11 mouse cellular contexts compared by ENCODE assay signal in genomic region chr15:81062175-81062588, GRCm38 (mm10).
A peak's percentile ranks its signal among the peaks of the same experiment; 100 is the strongest.
DNase-seq lines count a peak whose midpoint lies in the region; ATAC-seq and TF ChIP-seq lines count a peak whose summit lies in the region.
"Had no signal": no experiment of that assay in that cellular context is flagged by ENCODE, and none has a peak within 500 bp of the region (broad histone marks: within the 10 kb centered on the region; RNA-seq: fewer than 3 reads in every experiment).

No protein-coding gene starts in this region.

- ATAC-seq in limb, embryonic 14.5 days (ENCODE audit: low FRiP score, low read depth): peak; percentile 90

- H3K27ac ChIP-seq in heart, embryonic 10.5 days: peak overlapping the region; percentile 49; the same call in 1 of the 2 replicates
- H3K27ac ChIP-seq in limb, embryonic 14.5 days (replicated peaks; ENCODE audit: low read depth, low read length): peak overlapping the region; percentile 78
- H3K27ac ChIP-seq: hindbrain, embryonic 15.5 days; neural tube, embryonic 13.5 days had no signal

- WGBS in heart, embryonic 10.5 days: 11% methylated on average over 8 of the region's 8 CpGs
- 4% methylated on average over 8 of the region's 8 CpGs for WGBS in limb, embryonic 14.5 days

- peaks cover 43% of the 10 kb centered on the region for H3K4me1 ChIP-seq in heart, embryonic 10.5 days
- H3K4me1 ChIP-seq in limb, embryonic 14.5 days (ENCODE audit: control insufficient read depth, insufficient read depth, low read length): peaks cover 23% of the 10 kb centered on the region

- DNase-seq in heart, embryonic 10.5 days (ENCODE audit: low spot score): no peak
- DNase-seq in heart, adult 8-10 months (ENCODE audit: low spot score): no peak
- DNase-seq in NIH3T3 (ENCODE audit: low read depth): peak; percentile 84
- DNase-seq in gastrocnemius, postnatal 36 days: peak; percentile 56
- DNase-seq in limb, embryonic 14.5 days (ENCODE audit: low spot score): peak; percentile 72
- DNase-seq in adrenal gland, adult 8-10 months: no peak
- DNase-seq in thymus, postnatal 25 days: no peak
- DNase-seq in urinary bladder, adult 18-20 months (ENCODE audit: low spot score in 2 of 2): no peak
- DNase-seq: B cell, adult 2 months had no signal

- peak overlapping the region; percentile 41 for H3K4me2 ChIP-seq in limb, embryonic 14.5 days (replicated peaks; ENCODE audit: low read depth, low read length, severe bottlenecking)
- H3K4me2 ChIP-seq: hindbrain, embryonic 15.5 days; neural tube, embryonic 13.5 days had no signal

- H3K9ac ChIP-seq in limb, embryonic 14.5 days (ENCODE audit: low read depth, low read length, severe bottlenecking): peak overlapping the region; percentile 21; the same call in 1 of the 2 replicates
- H3K9ac ChIP-seq: hindbrain, embryonic 15.5 days; neural tube, embryonic 13.5 days had no signal

- intact Hi-C loops in gastrocnemius, postnatal 36 days (cut with DNase I): no loop called here

- peak overlapping the region; percentile 29 for H3K4me3 ChIP-seq in heart, embryonic 10.5 days
- no peak overlapping the region for H3K4me3 ChIP-seq in limb, embryonic 14.5 days (replicated peaks; ENCODE audit: low read length)
- H3K4me3 ChIP-seq: hindbrain, embryonic 15.5 days; neural tube, embryonic 13.5 days had no signal

- peaks cover 6% of the 10 kb centered on the region; the same call in 1 of the 2 replicates for H3K27me3 ChIP-seq in heart, embryonic 10.5 days (ENCODE audit: insufficient read depth, poor library complexity, severe bottlenecking)
- H3K27me3 ChIP-seq in limb, embryonic 14.5 days (ENCODE audit: control insufficient read depth, insufficient read depth, low read length): no peaks in the 10 kb centered on the region
- H3K27me3 ChIP-seq: hindbrain, embryonic 15.5 days; neural tube, embryonic 13.5 days had no signal

- no peaks in the 10 kb centered on the region for H3K9me3 ChIP-seq in heart, embryonic 10.5 days
- H3K9me3 ChIP-seq in limb, embryonic 14.5 days (ENCODE audit: control insufficient read depth, low read length): no peaks in the 10 kb centered on the region
- H3K9me3 ChIP-seq: hindbrain, embryonic 15.5 days; neural tube, embryonic 13.5 days had no signal

- no peaks in the 10 kb centered on the region for H3K36me3 ChIP-seq in heart, embryonic 10.5 days
- no peaks in the 10 kb centered on the region for H3K36me3 ChIP-seq in limb, embryonic 14.5 days (ENCODE audit: control insufficient read depth, insufficient read depth, low read length)
- H3K36me3 ChIP-seq: hindbrain, embryonic 15.5 days; neural tube, embryonic 13.5 days had no signal

- TF ChIP-seq POLR2A in limb, embryonic 14.5 days (IDR thresholded peaks at IDR 0.05; ENCODE audit: borderline replicate concordance, extremely low read depth, insufficient read depth, insufficient read length): no peak

Comparison
In these comparisons a context has a peak if more than half of its experiments do, and no peak if none do; other contexts are left out.
1. DNase-seq: peak in NIH3T3 (single experiment), gastrocnemius, postnatal 36 days (2 of 2) and limb, embryonic 14.5 days (single experiment); none in heart, embryonic 10.5 days (single experiment), heart, adult 8-10 months (single experiment), adrenal gland, adult 8-10 months (single experiment), thymus, postnatal 25 days (single experiment) and urinary bladder, adult 18-20 months (0 of 2).